8 mouse cellular contexts compared by ENCODE assay signal in the genomic region with DNA sequence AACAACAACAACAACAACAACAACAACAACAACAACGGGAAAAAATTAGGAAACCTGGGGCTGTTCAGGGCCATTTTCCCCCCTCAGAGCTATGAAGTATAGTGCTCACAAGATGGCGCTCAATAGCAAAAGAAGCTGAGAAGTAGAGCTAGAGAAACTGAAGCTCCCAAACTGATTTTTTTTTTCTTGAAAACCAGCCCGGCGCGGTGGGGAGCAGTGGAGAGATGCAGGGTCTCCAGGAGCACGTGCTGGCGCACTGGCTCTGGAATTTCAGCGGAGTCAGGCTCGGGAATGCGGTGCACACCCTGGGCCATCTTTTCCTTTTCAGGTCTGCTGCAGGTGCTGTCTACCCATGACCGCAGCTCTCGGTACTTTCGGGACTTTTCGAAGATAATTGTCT.
A peak's percentile ranks its signal among the peaks of the same experiment; 100 is the strongest.
DNase-seq lines count a peak whose midpoint lies in the region; ATAC-seq and TF ChIP-seq lines count a peak whose summit lies in the region.

No protein-coding gene starts in this region.

- ATAC-seq in intestine, embryonic 16.5 days, result peak; percentile 21; the same call in 1 of the 2 replicates
- ATAC-seq in midbrain, embryonic 11.5 days (ENCODE audit: low FRiP score), result peak; percentile 81
- ATAC-seq in stomach, postnatal 0 days (ENCODE audit: low FRiP score, low TSS enrichment), result peak; percentile 29; the same call in 1 of the 2 replicates

- H3K4me1 ChIP-seq in heart, adult 2 months (ENCODE audit: control insufficient read depth, insufficient read depth, low read length), result no peaks in the 10 kb centered on the region
- no peaks in the 10 kb centered on the region; the same call in 1 of the 2 replicates for H3K4me1 ChIP-seq in intestine, embryonic 16.5 days (ENCODE audit: control insufficient read depth, insufficient read depth, low read length)
- H3K4me1 ChIP-seq in midbrain, embryonic 11.5 days (ENCODE audit: control insufficient read depth, insufficient read depth, low read length), result peaks cover 2% of the 10 kb centered on the region; the same call in 1 of the 2 replicates
- H3K4me1 ChIP-seq in stomach, postnatal 0 days (replicated peaks; ENCODE audit: control insufficient read depth, insufficient read depth), result no peaks in the 10 kb centered on the region

- no peak overlapping the region for H3K27ac ChIP-seq in heart, adult 2 months
- H3K27ac ChIP-seq in intestine, embryonic 16.5 days (ENCODE audit: low read length), result no peak overlapping the region
- H3K27ac ChIP-seq in midbrain, embryonic 11.5 days (ENCODE audit: low read depth, low read length), result no peak overlapping the region
- no peak overlapping the region for H3K27ac ChIP-seq in stomach, postnatal 0 days (replicated peaks)

- TF ChIP-seq CTCF in heart, adult 2 months (IDR thresholded peaks at IDR 0.05), result peak; percentile 64
- peak; percentile 75 for TF ChIP-seq CTCF in stomach, postnatal 0 days (IDR thresholded peaks at IDR 0.05; ENCODE audit: low read depth)

- 15% methylated on average over 14 of the region's 14 CpGs for WGBS in heart, adult 2 months
- 22% methylated on average over 14 of the region's 14 CpGs for WGBS in intestine, embryonic 16.5 days
- 24% methylated on average over 14 of the region's 14 CpGs for WGBS in midbrain, embryonic 11.5 days
- 15% methylated on average over 14 of the region's 14 CpGs for WGBS in stomach, postnatal 0 days

- H3K79me2 ChIP-seq in heart, adult 2 months (replicated peaks; ENCODE audit: control insufficient read depth, insufficient read depth, low read length), result no peaks in the 10 kb centered on the region

- no peaks in the 10 kb centered on the region for H3K9me3 ChIP-seq in intestine, embryonic 16.5 days (ENCODE audit: control insufficient read depth, low read length)
- H3K9me3 ChIP-seq in midbrain, embryonic 11.5 days (ENCODE audit: control insufficient read depth, low read length), result no peaks in the 10 kb centered on the region
- no peaks in the 10 kb centered on the region for H3K9me3 ChIP-seq in stomach, postnatal 0 days (ENCODE audit: control insufficient read depth, low read length)

- intact Hi-C loops in heart, adult 2 months (cut with DNase I), result loop anchor here (10.0 kb wide), 1 partner anchor 1293 kb away; no protein-coding TSS in a partner anchor
- intact Hi-C loops in heart, postnatal 25 days (cut with DNase I), result loop anchor here (10.0 kb wide), 1 partner anchor 1293 kb away; no protein-coding TSS in a partner anchor
- intact Hi-C loops in left cerebral cortex, postnatal 25 days (cut with DNase I), result loop anchor here (2.0 to 5.0 kb wide), 2 partner anchors 610 to 1299 kb away; no protein-coding TSS in a partner anchor

- no peak overlapping the region for H3K9ac ChIP-seq in heart, adult 2 months (ENCODE audit: low read depth, low read length)
- H3K9ac ChIP-seq in intestine, embryonic 16.5 days (ENCODE audit: low read depth, low read length), result no peak overlapping the region
- H3K9ac ChIP-seq in midbrain, embryonic 11.5 days (ENCODE audit: low read length), result no peak overlapping the region
- H3K9ac ChIP-seq in stomach, postnatal 0 days (ENCODE audit: low read length), result no peak overlapping the region

- H3K27me3 ChIP-seq in heart, adult 2 months (ENCODE audit: control insufficient read depth, insufficient read depth, low read length), result no peaks in the 10 kb centered on the region
- H3K27me3 ChIP-seq in intestine, embryonic 16.5 days (replicated peaks; ENCODE audit: control insufficient read depth, insufficient read depth, low read length), result no peaks in the 10 kb centered on the region
- no peaks in the 10 kb centered on the region for H3K27me3 ChIP-seq in midbrain, embryonic 11.5 days (ENCODE audit: control insufficient read depth, insufficient read depth, low read length)
- H3K27me3 ChIP-seq in stomach, postnatal 0 days (ENCODE audit: control insufficient read depth, insufficient read depth, low read length), result no peaks in the 10 kb centered on the region

- peak in 1 of 2 experiments; percentile 26 for DNase-seq in heart, adult 2 months
- DNase-seq in heart, postnatal 25 days (ENCODE audit: low spot score), result no peak
- peak; percentile 3 for DNase-seq in cerebellum, adult 9-11 months
- DNase-seq in frontal cortex, postnatal 10 days (ENCODE audit: low spot score in 2 of 2), result peak; percentile 40 to 46
- DNase-seq in left cerebral cortex, postnatal 25 days (ENCODE audit: low spot score in 2 of 2), result peak; percentile 44 to 62
- DNase-seq in midbrain, embryonic 11.5 days (ENCODE audit: low spot score, missing footprints), result peak; percentile 90
- DNase-seq in stomach, postnatal 0 days (ENCODE audit: low spot score), result peak; percentile 34

- no peaks in the 10 kb centered on the region for H3K36me3 ChIP-seq in heart, adult 2 months (ENCODE audit: control insufficient read depth, insufficient read depth, low read length)
- H3K36me3 ChIP-seq in intestine, embryonic 16.5 days (ENCODE audit: control insufficient read depth, insufficient read depth, low read length), result no peaks in the 10 kb centered on the region
- no peaks in the 10 kb centered on the region for H3K36me3 ChIP-seq in midbrain, embryonic 11.5 days (ENCODE audit: control insufficient read depth, insufficient read depth, low read length)
- no peaks in the 10 kb centered on the region for H3K36me3 ChIP-seq in stomach, postnatal 0 days (ENCODE audit: control insufficient read depth, insufficient read depth, low read length)

- H3K4me3 ChIP-seq in heart, adult 2 months, result 0 out of 2 replicates have a peak overlapping the region, but pooled peaks have one; percentile 13
- peak overlapping the region; percentile 41 for H3K4me3 ChIP-seq in intestine, embryonic 16.5 days (ENCODE audit: low read length)
- no peak overlapping the region for H3K4me3 ChIP-seq in midbrain, embryonic 11.5 days (ENCODE audit: low read depth, low read length)
- peak overlapping the region; percentile 25 for H3K4me3 ChIP-seq in stomach, postnatal 0 days (ENCODE audit: low read depth, low read length)

- H3K4me2 ChIP-seq in intestine, embryonic 16.5 days (ENCODE audit: low read depth, low read length), result peak overlapping the region; percentile 70
- H3K4me2 ChIP-seq in midbrain, embryonic 11.5 days, result peak overlapping the region; percentile 35; the same call in 1 of the 2 replicates
- H3K4me2 ChIP-seq in stomach, postnatal 0 days (replicated peaks; ENCODE audit: low read depth), result peak overlapping the region; percentile 54

- TF ChIP-seq POLR2A in heart, adult 2 months (IDR thresholded peaks at IDR 0.05; ENCODE audit: insufficient read depth, low read depth, low read length), result no peak

- TF ChIP-seq EP300 in heart, adult 2 months (IDR thresholded peaks at IDR 0.05; ENCODE audit: insufficient read depth, low read depth, low read length), result no peak
- no peak for TF ChIP-seq EP300 in stomach, postnatal 0 days (optimal IDR thresholded peaks at IDR 0.05)

Comparison
In these comparisons a context has a peak if more than half of its experiments do, and no peak if none do; other contexts are left out.
1. ATAC-seq: peak in every context shown above with its lines; median percentile 81 in midbrain, embryonic 11.5 days; 29 in stomach, postnatal 0 days; 21 in intestine, embryonic 16.5 days.